Mouse (Mus musculus) kidney, adult 10 weeks (tissue): ENCODE measurements around the gene Olfr1453. TPM values are rescaled to one million over a fixed set of nuclear protein-coding genes. Genes with fewer than 3 reads are reported as not detected.

Experiments
- polyA plus RNA-seq: library from polyadenylated mRNA; stranded (reverse); fragments of 350-450 nt; fragmentation: Illumina TruSeq; extraction: RNeasy Lipid Tissue Mini Kit (QIAGEN cat#74804); gene quantifications from one replicate; pipeline ENCODE4 v1.2.3, GENCODE M21; 2014; ENCODE audit warnings: low read depth, low replicate concordance

Gene Olfr1453
- polyA plus RNA-seq = not detected

GRCm38 (mm10) chr19:13028227-13028626 is at the start of gene Olfr1453:
Gene Olfr1453 (minus strand): TSS chr19:13028327.

GRCm38 (mm10) chr19:13060310-13060709 is 32.2 kb upstream of the Olfr1453 start, which contains the start of gene Olfr1454:
Gene Olfr1454 (plus strand): TSS chr19:13060610.

GRCm38 (mm10) chr19:12994714-12995113 is 33.4 kb downstream of the Olfr1453 start, which contains the start of gene Olfr1451:
Gene Olfr1451 (plus strand): TSS chr19:12995014.

Other genes starting within 250 kb of the Olfr1453 start
- 134 TPM for gene Zfp91, start 232.2 kb downstream of the Olfr1453 start, polyA plus RNA-seq
- gene Lpxn, start 232.1 kb downstream of the Olfr1453 start, polyA plus RNA-seq = 1.3 TPM
- gene Gm5244, start 181.6 kb downstream of the Olfr1453 start, polyA plus RNA-seq = not detected
- not detected for gene Olfr1444, start 171.0 kb downstream of the Olfr1453 start, polyA plus RNA-seq
- not detected for gene Olfr1445, start 144.5 kb downstream of the Olfr1453 start, polyA plus RNA-seq
- not detected for gene Olfr1446, start 134.8 kb downstream of the Olfr1453 start, polyA plus RNA-seq
- not detected for gene Olfr1447, start 124.6 kb downstream of the Olfr1453 start, polyA plus RNA-seq
- not detected for gene Olfr1448, start 103.9 kb downstream of the Olfr1453 start, polyA plus RNA-seq
- not detected for gene Olfr1449, start 97.5 kb downstream of the Olfr1453 start, polyA plus RNA-seq
- gene Olfr1450, start 78.1 kb downstream of the Olfr1453 start, polyA plus RNA-seq = not detected
- gene Olfr1451, start 33.3 kb downstream of the Olfr1453 start, polyA plus RNA-seq = not detected
- not detected for gene Olfr1454, start 32.3 kb upstream of the Olfr1453 start, polyA plus RNA-seq
- not detected for gene Olfr1457, start 69.6 kb upstream of the Olfr1453 start, polyA plus RNA-seq
- gene Olfr1458, start 78.4 kb upstream of the Olfr1453 start, polyA plus RNA-seq = not detected
- gene Olfr1459, start 121.2 kb upstream of the Olfr1453 start, polyA plus RNA-seq = not detected
- gene Olfr1461, start 134.7 kb upstream of the Olfr1453 start, polyA plus RNA-seq = not detected
- gene Olfr1462, start 157.4 kb upstream of the Olfr1453 start, polyA plus RNA-seq = not detected
- not detected for gene Olfr1463, start 203.0 kb upstream of the Olfr1453 start, polyA plus RNA-seq